Mouse (Mus musculus): ENCODE results near the gene Mecom. TPM values are rescaled to one million over a fixed set of nuclear protein-coding genes. Genes with fewer than 3 reads are reported as not detected.

The Mecom gene
- total RNA-seq, 1 experiment, result 2.3 TPM

- H3K4me3 ChIP-seq (ENCODE audit: insufficient read depth in 1 of 2, low read depth in 1 of 2, low read length in 2 of 2, poor library complexity in 1 of 2, severe bottlenecking in 1 of 2), result no peak overlapping the region
- no peaks in the 10 kb centered on the region for H3K9me3 ChIP-seq (ENCODE audit: control insufficient read depth, insufficient read depth, low read depth, low read length)
- H3K4me1 ChIP-seq (ENCODE audit: control insufficient read depth in 2 of 2, insufficient read depth in 2 of 2, low read length in 2 of 2, poor library complexity in 1 of 2), result no peaks in the 10 kb centered on the region
- H3K36me3 ChIP-seq (ENCODE audit: control insufficient read depth, insufficient read depth, low read length, poor library complexity, severe bottlenecking), result no peaks in the 10 kb centered on the region
- in situ Hi-C loops (cut with MboI; ENCODE audit: low sequenced_read_pairs in 2 of 2, unreplicated experiment in 2 of 2), result no loop called here
- H3K9ac ChIP-seq (ENCODE audit: insufficient read depth, low read depth, low read length, poor library complexity, severe bottlenecking), result no peak overlapping the region
- H3K27ac ChIP-seq (ENCODE audit: insufficient read depth, low read depth, low read length, poor library complexity, severe bottlenecking), result no peak overlapping the region
- no peak for DNase-seq (ENCODE audit: low read depth, low spot score)
- no peak for TF ChIP-seq MAFK (IDR thresholded peaks at IDR 0.05; ENCODE audit: insufficient read depth, low read depth, low read length)
- TF ChIP-seq CHD2 (IDR thresholded peaks at IDR 0.05; ENCODE audit: low read depth, low read length), result no peak
- TF ChIP-seq ZNF384 (IDR thresholded peaks at IDR 0.05; ENCODE audit: low read depth, low read length), result no peak
Measured at GRCm38 (mm10) chr3:30160961-30161670, 386.7 kb downstream of the Mecom start.

- no peak for DNase-seq (ENCODE audit: low read depth, low spot score)
- no peaks in the 10 kb centered on the region for H3K36me3 ChIP-seq (ENCODE audit: control insufficient read depth, insufficient read depth, low read length, poor library complexity, severe bottlenecking)
- in situ Hi-C loops (cut with MboI; ENCODE audit: low sequenced_read_pairs in 2 of 2, unreplicated experiment in 2 of 2), result no loop called here
- H3K9ac ChIP-seq (ENCODE audit: insufficient read depth, low read depth, low read length, poor library complexity, severe bottlenecking), result no peak overlapping the region
- no peaks in the 10 kb centered on the region for H3K9me3 ChIP-seq (ENCODE audit: control insufficient read depth, insufficient read depth, low read depth, low read length)
- H3K27ac ChIP-seq (ENCODE audit: insufficient read depth, low read depth, low read length, poor library complexity, severe bottlenecking), result no peak overlapping the region
- no peak overlapping the region for H3K4me3 ChIP-seq (ENCODE audit: insufficient read depth in 1 of 2, low read depth in 1 of 2, low read length in 2 of 2, poor library complexity in 1 of 2, severe bottlenecking in 1 of 2)
- TF ChIP-seq ZNF384 (IDR thresholded peaks at IDR 0.05; ENCODE audit: low read depth, low read length) (no peak), ZC3H11A (IDR thresholded peaks at IDR 0.05; ENCODE audit: borderline replicate concordance, low read depth, low read length) (no peak), MAFK (IDR thresholded peaks at IDR 0.05; ENCODE audit: insufficient read depth, low read depth, low read length) (no peak), CHD2 (IDR thresholded peaks at IDR 0.05; ENCODE audit: low read depth, low read length) (no peak)
- H3K4me1 ChIP-seq (ENCODE audit: control insufficient read depth in 2 of 2, insufficient read depth in 2 of 2, low read length in 2 of 2, poor library complexity in 1 of 2), result no peaks in the 10 kb centered on the region
Measured at GRCm38 (mm10) chr3:30160346-30160745, 387.5 kb downstream of the Mecom start.

GRCm38 (mm10) chr3:30157128-30157670 lies 390.6 kb downstream of the Mecom start:
- no peak overlapping the region for H3K4me3 ChIP-seq (ENCODE audit: insufficient read depth in 1 of 2, low read depth in 1 of 2, low read length in 2 of 2, poor library complexity in 1 of 2, severe bottlenecking in 1 of 2)
- in situ Hi-C loops (cut with MboI; ENCODE audit: low sequenced_read_pairs in 2 of 2, unreplicated experiment in 2 of 2), result no loop called here
- no peaks in the 10 kb centered on the region for H3K36me3 ChIP-seq (ENCODE audit: control insufficient read depth, insufficient read depth, low read length, poor library complexity, severe bottlenecking)
- no peak overlapping the region for H3K9ac ChIP-seq (ENCODE audit: insufficient read depth, low read depth, low read length, poor library complexity, severe bottlenecking)
- H3K27ac ChIP-seq (ENCODE audit: insufficient read depth, low read depth, low read length, poor library complexity, severe bottlenecking), result no peak overlapping the region
- TF ChIP-seq MAFK (IDR thresholded peaks at IDR 0.05; ENCODE audit: insufficient read depth, low read depth, low read length), result no peak
- no peaks in the 10 kb centered on the region for H3K9me3 ChIP-seq (ENCODE audit: control insufficient read depth, insufficient read depth, low read depth, low read length)
- H3K4me1 ChIP-seq (ENCODE audit: control insufficient read depth in 2 of 2, insufficient read depth in 2 of 2, low read length in 2 of 2, poor library complexity in 1 of 2), result no peaks in the 10 kb centered on the region
- DNase-seq (ENCODE audit: low read depth, low spot score), result no peak

GRCm38 (mm10) chr3:30154390-30154789 lies 393.4 kb downstream of the Mecom start:
- in situ Hi-C loops (cut with MboI; ENCODE audit: low sequenced_read_pairs in 2 of 2, unreplicated experiment in 2 of 2), result no loop called here
- no peak for DNase-seq (ENCODE audit: low read depth, low spot score)
- Histone ChIP-seq H3K36me3 (ENCODE audit: control insufficient read depth, insufficient read depth, low read length, poor library complexity, severe bottlenecking) (no peaks in the 10 kb centered on the region), H3K4me1 (ENCODE audit: control insufficient read depth in 2 of 2, insufficient read depth in 2 of 2, low read length in 2 of 2, poor library complexity in 1 of 2) (no peaks in the 10 kb centered on the region), H3K4me3 (ENCODE audit: insufficient read depth in 1 of 2, low read depth in 1 of 2, low read length in 2 of 2, poor library complexity in 1 of 2, severe bottlenecking in 1 of 2) (no peak overlapping the region), H3K9me3 (ENCODE audit: control insufficient read depth, insufficient read depth, low read depth, low read length) (no peaks in the 10 kb centered on the region), H3K9ac (ENCODE audit: insufficient read depth, low read depth, low read length, poor library complexity, severe bottlenecking) (no peak overlapping the region), H3K27ac (ENCODE audit: insufficient read depth, low read depth, low read length, poor library complexity, severe bottlenecking) (no peak overlapping the region)
- TF ChIP-seq ZC3H11A (IDR thresholded peaks at IDR 0.05; ENCODE audit: borderline replicate concordance, low read depth, low read length) (no peak), CHD2 (IDR thresholded peaks at IDR 0.05; ENCODE audit: low read depth, low read length) (no peak)

GRCm38 (mm10) chr3:30153923-30154331 lies 393.9 kb downstream of the Mecom start:
- Histone ChIP-seq H3K27ac (ENCODE audit: insufficient read depth, low read depth, low read length, poor library complexity, severe bottlenecking) (no peak overlapping the region), H3K36me3 (ENCODE audit: control insufficient read depth, insufficient read depth, low read length, poor library complexity, severe bottlenecking) (no peaks in the 10 kb centered on the region), H3K4me3 (ENCODE audit: insufficient read depth in 1 of 2, low read depth in 1 of 2, low read length in 2 of 2, poor library complexity in 1 of 2, severe bottlenecking in 1 of 2) (no peak overlapping the region), H3K9me3 (ENCODE audit: control insufficient read depth, insufficient read depth, low read depth, low read length) (no peaks in the 10 kb centered on the region), H3K9ac (ENCODE audit: insufficient read depth, low read depth, low read length, poor library complexity, severe bottlenecking) (no peak overlapping the region), H3K4me1 (ENCODE audit: control insufficient read depth in 2 of 2, insufficient read depth in 2 of 2, low read length in 2 of 2, poor library complexity in 1 of 2) (no peaks in the 10 kb centered on the region)
- no peak for TF ChIP-seq ZNF384 (IDR thresholded peaks at IDR 0.05; ENCODE audit: low read depth, low read length)
- TF ChIP-seq CHD2 (IDR thresholded peaks at IDR 0.05; ENCODE audit: low read depth, low read length), result no peak
- no peak for TF ChIP-seq MAFK (IDR thresholded peaks at IDR 0.05; ENCODE audit: insufficient read depth, low read depth, low read length)
- no peak for TF ChIP-seq HCFC1 (IDR thresholded peaks at IDR 0.05; ENCODE audit: borderline replicate concordance, insufficient read depth, low read length)
- no peak for TF ChIP-seq ZC3H11A (IDR thresholded peaks at IDR 0.05; ENCODE audit: borderline replicate concordance, low read depth, low read length)
- in situ Hi-C loops (cut with MboI; ENCODE audit: low sequenced_read_pairs in 2 of 2, unreplicated experiment in 2 of 2), result no loop called here
- no peak for DNase-seq (ENCODE audit: low read depth, low spot score)
